Mouse (Mus musculus): ENCODE data around the gene Gipc2. TPM values are rescaled to one million over a fixed set of nuclear protein-coding genes. Genes with fewer than 3 reads are reported as not detected.
A peak's percentile ranks its signal among the peaks of the same experiment; 100 is the strongest.

Gipc2 gene
- polyA plus RNA-seq, 1 experiment from 2014 or later, result 8.6 TPM

GRCm38 (mm10) chr3:152105341-152105740 is 60.7 kb downstream of the Gipc2 start:
- no peak overlapping the region for H3K9ac ChIP-seq
- H3K4me2 ChIP-seq (replicated peaks), result peak overlapping the region; percentile 51
- no peak overlapping the region for H3K27ac ChIP-seq (replicated peaks)
- H3K36me3 ChIP-seq, result no peaks in the 10 kb centered on the region
- 0 out of 2 replicates have a peak overlapping the region, but pooled peaks have one; percentile 15 for H3K4me3 ChIP-seq (replicated peaks)
- H3K27me3 ChIP-seq, result peaks cover 16% of the 10 kb centered on the region
- WGBS, result 4% methylated on average over 14 of the region's 14 CpGs
- peak; percentile 51; the same call in 1 of the 2 replicates for ATAC-seq (ENCODE audit: insufficient number of reproducible peaks, low FRiP score, low TSS enrichment, low read depth)
- peaks cover 50% of the 10 kb centered on the region for H3K4me1 ChIP-seq
- no peaks in the 10 kb centered on the region for H3K9me3 ChIP-seq (replicated peaks)

DNA sequence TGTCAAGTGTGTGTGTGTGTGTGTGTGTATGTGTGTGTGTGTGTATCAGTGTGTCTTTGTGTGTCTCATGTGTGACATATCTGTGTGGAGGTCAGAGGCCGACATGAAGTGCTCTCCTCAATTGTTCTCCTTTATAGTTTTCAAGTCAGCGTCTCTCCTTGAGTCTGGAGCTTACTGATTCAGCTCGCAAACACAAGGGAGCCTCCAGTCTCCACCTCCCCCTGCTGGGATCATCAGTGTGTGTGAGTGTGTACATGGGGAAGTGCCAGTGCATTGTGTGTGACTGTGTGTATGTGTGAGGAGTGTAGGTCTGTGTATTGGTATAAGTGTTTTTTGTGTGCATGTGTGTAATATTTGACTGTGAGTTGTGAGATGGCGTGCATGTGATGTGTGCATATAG is 62.6 kb downstream of the Gipc2 start:
- ATAC-seq (ENCODE audit: insufficient number of reproducible peaks, low FRiP score, low TSS enrichment, low read depth), result no peak
- 93% methylated on average over 4 of the region's 4 CpGs for WGBS
- H3K27ac ChIP-seq (replicated peaks), result no peak overlapping the region

GRCm38 (mm10) chr3:152101459-152101858 is 64.6 kb downstream of the Gipc2 start:
- no peaks in the 10 kb centered on the region for H3K36me3 ChIP-seq
- H3K4me3 ChIP-seq (replicated peaks), result no peak overlapping the region
- no peaks in the 10 kb centered on the region for H3K9me3 ChIP-seq (replicated peaks)
- 94% methylated on average over 7 of the region's 7 CpGs for WGBS
- no peak overlapping the region for H3K4me2 ChIP-seq (replicated peaks)
- peaks cover 16% of the 10 kb centered on the region for H3K4me1 ChIP-seq
- H3K27ac ChIP-seq (replicated peaks), result no peak overlapping the region
- no peak overlapping the region for H3K9ac ChIP-seq
- no peak for ATAC-seq (ENCODE audit: insufficient number of reproducible peaks, low FRiP score, low TSS enrichment, low read depth)
- peaks cover 11% of the 10 kb centered on the region; the same call in 1 of the 2 replicates for H3K27me3 ChIP-seq

More for the DNA sequence above, 62.6 kb downstream of the Gipc2 start:
- Histone ChIP-seq H3K27me3 (peaks cover 16% of the 10 kb centered on the region), H3K9ac (no peak overlapping the region), H3K4me1 (peaks cover 34% of the 10 kb centered on the region), H3K36me3 (no peaks in the 10 kb centered on the region), H3K9me3 (replicated peaks) (no peaks in the 10 kb centered on the region), H3K4me3 (replicated peaks) (no peak overlapping the region), H3K4me2 (replicated peaks) (no peak overlapping the region)

GRCm38 (mm10) chr3:152100119-152100818 is 65.8 kb downstream of the Gipc2 start:
- ATAC-seq (ENCODE audit: insufficient number of reproducible peaks, low FRiP score, low TSS enrichment, low read depth), result no peak
- Histone ChIP-seq H3K27me3 (peaks cover 6% of the 10 kb centered on the region; the same call in 1 of the 2 replicates), H3K4me3 (replicated peaks) (no peak overlapping the region), H3K27ac (replicated peaks) (no peak overlapping the region), H3K4me2 (replicated peaks) (no peak overlapping the region), H3K4me1 (peaks cover 5% of the 10 kb centered on the region; the same call in 1 of the 2 replicates), H3K9me3 (replicated peaks) (no peaks in the 10 kb centered on the region), H3K9ac (no peak overlapping the region), H3K36me3 (no peaks in the 10 kb centered on the region)
- 43% methylated on average over 11 of the region's 11 CpGs for WGBS

DNA sequence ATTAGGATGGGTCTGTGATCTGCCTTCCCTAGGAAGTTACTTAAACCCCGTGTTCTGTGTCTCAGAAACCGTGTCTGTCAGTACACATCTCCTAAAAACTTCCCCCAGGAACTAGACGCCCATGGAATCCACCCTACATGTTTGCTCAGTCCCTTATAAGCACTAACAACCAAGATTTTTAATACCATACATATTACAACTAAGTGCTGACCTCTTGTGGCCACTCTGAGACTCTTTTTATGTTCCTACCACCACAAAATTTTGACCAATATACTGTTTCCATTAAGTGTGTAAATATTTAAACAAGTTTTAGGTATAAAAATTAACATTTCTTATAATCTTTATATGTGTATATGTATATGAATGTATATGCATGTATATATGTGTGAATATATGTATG is 71.0 kb downstream of the Gipc2 start:
- Histone ChIP-seq H3K4me3 (replicated peaks) (no peak overlapping the region), H3K36me3 (no peaks in the 10 kb centered on the region), H3K27ac (replicated peaks) (no peak overlapping the region), H3K9me3 (replicated peaks) (no peaks in the 10 kb centered on the region), H3K4me2 (replicated peaks) (no peak overlapping the region), H3K4me1 (no peaks in the 10 kb centered on the region), H3K27me3 (no peaks in the 10 kb centered on the region), H3K9ac (no peak overlapping the region)
- no peak for ATAC-seq (ENCODE audit: insufficient number of reproducible peaks, low FRiP score, low TSS enrichment, low read depth)
- 5% methylated on average over 3 of the region's 3 CpGs for WGBS

- 39% methylated on average over 34 of the region's 34 CpGs for WGBS
Observed at GRCm38 (mm10) chr3:152092385-152093057, 73.5 kb downstream of the Gipc2 start.

GRCm38 (mm10) chr3:152089178-152089577 is 76.9 kb downstream of the Gipc2 start:
- no peak overlapping the region for H3K4me3 ChIP-seq (replicated peaks)

More at GRCm38 (mm10) chr3:152092385-152093057, 73.5 kb downstream of the Gipc2 start:
- H3K27ac ChIP-seq (replicated peaks), result no peak overlapping the region
- no peak for ATAC-seq (ENCODE audit: insufficient number of reproducible peaks, low FRiP score, low TSS enrichment, low read depth)
- no peaks in the 10 kb centered on the region for H3K36me3 ChIP-seq
- H3K27me3 ChIP-seq, result no peaks in the 10 kb centered on the region
- peak overlapping the region; percentile 38 for H3K4me3 ChIP-seq (replicated peaks)
- H3K4me2 ChIP-seq (replicated peaks), result peak overlapping the region; percentile 48
- no peaks in the 10 kb centered on the region for H3K9me3 ChIP-seq (replicated peaks)
- no peaks in the 10 kb centered on the region for H3K4me1 ChIP-seq
- no peak overlapping the region for H3K9ac ChIP-seq

DNA sequence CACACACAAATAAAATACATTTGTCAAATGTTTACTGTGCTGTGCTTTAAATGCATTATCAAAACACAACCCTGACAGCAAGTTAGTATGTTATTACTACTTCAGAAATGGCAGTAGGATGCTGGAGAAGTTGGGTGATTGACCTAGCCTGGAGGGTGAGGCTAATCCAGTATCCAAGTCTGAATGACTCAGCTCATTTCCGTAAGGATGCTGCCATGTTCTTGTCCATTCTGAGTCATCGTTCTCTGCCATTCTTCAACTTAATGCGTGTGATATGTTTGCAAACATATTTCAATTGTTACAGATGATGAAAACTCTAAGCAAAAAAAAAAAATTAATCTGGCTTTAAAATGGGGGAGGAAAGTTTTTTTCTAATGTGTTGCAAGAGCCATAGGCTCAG is 84.6 kb downstream of the Gipc2 start:
- 86% methylated on average over 3 of the region's 3 CpGs for WGBS
- ATAC-seq (ENCODE audit: insufficient number of reproducible peaks, low FRiP score, low TSS enrichment, low read depth), result no peak
- Histone ChIP-seq H3K4me1 (no peaks in the 10 kb centered on the region), H3K4me3 (replicated peaks) (no peak overlapping the region), H3K9ac (no peak overlapping the region), H3K27me3 (no peaks in the 10 kb centered on the region), H3K27ac (replicated peaks) (no peak overlapping the region), H3K9me3 (replicated peaks) (no peaks in the 10 kb centered on the region), H3K36me3 (no peaks in the 10 kb centered on the region), H3K4me2 (replicated peaks) (no peak overlapping the region)

More at GRCm38 (mm10) chr3:152089178-152089577, 76.9 kb downstream of the Gipc2 start:
- Histone ChIP-seq H3K4me2 (replicated peaks) (no peak overlapping the region), H3K27ac (replicated peaks) (no peak overlapping the region), H3K27me3 (no peaks in the 10 kb centered on the region), H3K9ac (no peak overlapping the region), H3K36me3 (no peaks in the 10 kb centered on the region), H3K9me3 (replicated peaks) (no peaks in the 10 kb centered on the region), H3K4me1 (no peaks in the 10 kb centered on the region)
- ATAC-seq (ENCODE audit: insufficient number of reproducible peaks, low FRiP score, low TSS enrichment, low read depth), result no peak
- WGBS, result 6% methylated on average over 4 of the region's 4 CpGs

- no peak overlapping the region for H3K4me2 ChIP-seq (replicated peaks)
- H3K9ac ChIP-seq, result no peak overlapping the region
- H3K4me3 ChIP-seq (replicated peaks), result no peak overlapping the region
- WGBS, result 80% methylated on average over 7 of the region's 7 CpGs
- H3K9me3 ChIP-seq (replicated peaks), result no peaks in the 10 kb centered on the region
- no peaks in the 10 kb centered on the region for H3K27me3 ChIP-seq
- no peaks in the 10 kb centered on the region for H3K36me3 ChIP-seq
- peak overlapping the region; percentile 25; the same call in 1 of the 2 replicates for H3K27ac ChIP-seq (replicated peaks)
- ATAC-seq (ENCODE audit: insufficient number of reproducible peaks, low FRiP score, low TSS enrichment, low read depth), result no peak
- peaks cover 11% of the 10 kb centered on the region for H3K4me1 ChIP-seq
Observed at GRCm38 (mm10) chr3:152076088-152076487, 89.9 kb downstream of the Gipc2 start.

- no peak overlapping the region for H3K4me3 ChIP-seq (replicated peaks)
- no peaks in the 10 kb centered on the region for H3K36me3 ChIP-seq
- H3K4me1 ChIP-seq, result peaks cover 4% of the 10 kb centered on the region; the same call in 1 of the 2 replicates
- no peaks in the 10 kb centered on the region for H3K9me3 ChIP-seq (replicated peaks)
- no peak overlapping the region for H3K4me2 ChIP-seq (replicated peaks)
- H3K9ac ChIP-seq, result no peak overlapping the region
- 56% methylated on average over 2 of the region's 2 CpGs for WGBS
- ATAC-seq (ENCODE audit: insufficient number of reproducible peaks, low FRiP score, low TSS enrichment, low read depth), result no peak
- peaks cover 4% of the 10 kb centered on the region; the same call in 1 of the 2 replicates for H3K27me3 ChIP-seq
- H3K27ac ChIP-seq (replicated peaks), result no peak overlapping the region
Observed at GRCm38 (mm10) chr3:152069001-152069400, 97.0 kb downstream of the Gipc2 start.

- 82% methylated on average over 1 of the region's 1 CpGs for WGBS
- Histone ChIP-seq H3K27me3 (peaks cover 4% of the 10 kb centered on the region; the same call in 1 of the 2 replicates), H3K9ac (no peak overlapping the region), H3K9me3 (replicated peaks) (no peaks in the 10 kb centered on the region), H3K4me2 (replicated peaks) (no peak overlapping the region), H3K4me1 (peaks cover 4% of the 10 kb centered on the region; the same call in 1 of the 2 replicates), H3K4me3 (replicated peaks) (no peak overlapping the region), H3K27ac (replicated peaks) (no peak overlapping the region), H3K36me3 (no peaks in the 10 kb centered on the region)
- no peak for ATAC-seq (ENCODE audit: insufficient number of reproducible peaks, low FRiP score, low TSS enrichment, low read depth)
Observed at GRCm38 (mm10) chr3:152068311-152068710, 97.7 kb downstream of the Gipc2 start.
